ENCODE assay signal across 21 mouse cellular contexts in the genomic region with DNA sequence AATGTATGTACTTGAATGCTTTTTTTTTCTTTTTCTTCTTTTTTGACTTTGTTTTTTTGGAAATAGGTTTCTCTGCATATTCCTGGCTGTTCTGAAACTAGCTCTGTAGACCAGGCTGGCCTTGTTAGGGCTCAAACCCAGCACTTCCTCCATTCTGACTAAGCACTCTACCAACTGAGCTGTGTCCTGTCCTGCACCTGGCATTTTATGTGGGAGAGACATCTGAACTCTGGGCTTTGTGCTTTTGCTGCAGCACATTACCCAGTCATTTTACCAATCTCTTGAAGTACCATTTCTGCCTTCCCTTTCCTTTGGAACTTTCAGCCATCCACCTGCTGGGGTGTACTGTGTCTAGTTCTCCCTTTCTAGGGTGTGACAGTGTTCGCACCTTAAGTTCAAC. TPM values are rescaled to one million over a fixed set of nuclear protein-coding genes. Genes with fewer than 3 reads are reported as not detected.
DNase-seq lines count a peak whose midpoint lies in the region; ATAC-seq and TF ChIP-seq lines count a peak whose summit lies in the region.
"Had no signal": no experiment of that assay in that cellular context is flagged by ENCODE, and none has a peak within 500 bp of the region (broad histone marks: within the 10 kb centered on the region; RNA-seq: fewer than 3 reads in every experiment).

No protein-coding gene starts in this region.

- no peak overlapping the region for H3K4me3 ChIP-seq in forebrain, embryonic 16.5 days (replicated peaks; ENCODE audit: low read length)
- no peak overlapping the region for H3K4me3 ChIP-seq in forebrain, embryonic 15.5 days
- H3K4me3 ChIP-seq in intestine, embryonic 14.5 days (ENCODE audit: low read depth, low read length) = no peak overlapping the region
- H3K4me3 ChIP-seq in intestine, embryonic 16.5 days (ENCODE audit: low read length) = no peak overlapping the region
- H3K4me3 ChIP-seq in thymus, adult 2 months (ENCODE audit: control insufficient read depth, insufficient read depth, low read length) = no peak overlapping the region
- H3K4me3 ChIP-seq in left cerebral cortex, adult 2 months = no peak overlapping the region
- H3K4me3 ChIP-seq: embryonic facial prominence, embryonic 13.5 days; heart, adult 2 months; heart, embryonic 15.5 days had no signal

- H3K4me2 ChIP-seq in forebrain, embryonic 16.5 days (ENCODE audit: low read length) = no peak overlapping the region
- H3K4me2 ChIP-seq in forebrain, embryonic 15.5 days (replicated peaks) = no peak overlapping the region
- no peak overlapping the region for H3K4me2 ChIP-seq in intestine, embryonic 14.5 days (ENCODE audit: low read length)
- H3K4me2 ChIP-seq in intestine, embryonic 16.5 days (ENCODE audit: low read depth, low read length) = no peak overlapping the region
- H3K4me2 ChIP-seq: embryonic facial prominence, embryonic 13.5 days; heart, embryonic 15.5 days had no signal

- no peak for TF ChIP-seq POLR2A in thymus, adult 2 months (IDR thresholded peaks at IDR 0.05; ENCODE audit: control insufficient read depth, extremely low read depth, insufficient read depth, low read length, poor library complexity)

- intact Hi-C loops in left cerebral cortex, adult 2 months (cut with DNase I) = no loop called here

- no peak overlapping the region for H3K9ac ChIP-seq in forebrain, embryonic 16.5 days (replicated peaks; ENCODE audit: low read depth, low read length)
- H3K9ac ChIP-seq in forebrain, embryonic 15.5 days (replicated peaks) = no peak overlapping the region
- H3K9ac ChIP-seq in intestine, embryonic 14.5 days (ENCODE audit: low read length) = no peak overlapping the region
- no peak overlapping the region for H3K9ac ChIP-seq in intestine, embryonic 16.5 days (ENCODE audit: low read depth, low read length)
- H3K9ac ChIP-seq: embryonic facial prominence, embryonic 13.5 days; heart, embryonic 15.5 days; liver, postnatal 0 days had no signal

- no peak overlapping the region for H3K27ac ChIP-seq in forebrain, embryonic 16.5 days (ENCODE audit: low read length)
- H3K27ac ChIP-seq in forebrain, embryonic 15.5 days (replicated peaks) = no peak overlapping the region
- 0 out of 2 replicates have a peak overlapping the region, but pooled peaks have one; percentile 5 for H3K27ac ChIP-seq in intestine, embryonic 14.5 days (ENCODE audit: low read depth)
- no peak overlapping the region for H3K27ac ChIP-seq in intestine, embryonic 16.5 days (ENCODE audit: low read length)
- H3K27ac ChIP-seq in thymus, adult 2 months (ENCODE audit: control insufficient read depth, insufficient read depth, low read length) = peak overlapping the region; percentile 67; the same call in 1 of the 2 replicates
- H3K27ac ChIP-seq in left cerebral cortex, adult 2 months = no peak overlapping the region
- H3K27ac ChIP-seq: heart, adult 2 months; heart, embryonic 15.5 days; kidney, postnatal 0 days had no signal

- 90% methylated on average over 1 of the region's 1 CpGs for WGBS in forebrain, embryonic 16.5 days
- 76% methylated on average over 1 of the region's 1 CpGs for WGBS in forebrain, embryonic 15.5 days
- WGBS in intestine, embryonic 14.5 days = 84% methylated on average over 1 of the region's 1 CpGs
- WGBS in intestine, embryonic 16.5 days = 83% methylated on average over 1 of the region's 1 CpGs
- WGBS in thymus, adult 2 months = 73% methylated on average over 1 of the region's 1 CpGs

- H3K4me1 ChIP-seq in forebrain, embryonic 16.5 days (replicated peaks; ENCODE audit: control insufficient read depth, insufficient read depth, low read length) = peaks cover 22% of the 10 kb centered on the region
- H3K4me1 ChIP-seq in forebrain, embryonic 15.5 days = peaks cover 30% of the 10 kb centered on the region
- peaks cover 24% of the 10 kb centered on the region for H3K4me1 ChIP-seq in intestine, embryonic 14.5 days (replicated peaks; ENCODE audit: control insufficient read depth, insufficient read depth, low read length)
- peaks cover 42% of the 10 kb centered on the region for H3K4me1 ChIP-seq in intestine, embryonic 16.5 days (ENCODE audit: control insufficient read depth, insufficient read depth, low read length)
- peaks cover 18% of the 10 kb centered on the region for H3K4me1 ChIP-seq in thymus, adult 2 months (replicated peaks; ENCODE audit: control insufficient read depth, insufficient read depth, low read length)

- H3K36me3 ChIP-seq in forebrain, embryonic 16.5 days (ENCODE audit: control insufficient read depth, insufficient read depth) = no peaks in the 10 kb centered on the region
- no peaks in the 10 kb centered on the region for H3K36me3 ChIP-seq in forebrain, embryonic 15.5 days
- no peaks in the 10 kb centered on the region for H3K36me3 ChIP-seq in intestine, embryonic 14.5 days (ENCODE audit: control insufficient read depth, insufficient read depth, low read length)
- H3K36me3 ChIP-seq in intestine, embryonic 16.5 days (ENCODE audit: control insufficient read depth, insufficient read depth, low read length) = no peaks in the 10 kb centered on the region
- no peaks in the 10 kb centered on the region for H3K36me3 ChIP-seq in thymus, adult 2 months (ENCODE audit: control insufficient read depth, insufficient read depth, low read length)
- H3K36me3 ChIP-seq: embryonic facial prominence, embryonic 13.5 days; heart, embryonic 15.5 days had no signal

- TF ChIP-seq CTCF in thymus, adult 2 months (IDR thresholded peaks at IDR 0.05; ENCODE audit: borderline replicate concordance, control insufficient read depth, extremely low read depth, insufficient read depth, low read length, poor library complexity) = no peak
- no peak for TF ChIP-seq CTCF in left cerebral cortex, adult 2 months (IDR thresholded peaks at IDR 0.05)

- ATAC-seq in forebrain, embryonic 16.5 days = peak; percentile 11; the same call in 1 of the 2 replicates
- ATAC-seq in forebrain, embryonic 15.5 days (replicated peaks) = no peak
- no peak for ATAC-seq in intestine, embryonic 14.5 days (replicated peaks; ENCODE audit: low FRiP score, low TSS enrichment, low read depth)
- no peak for ATAC-seq in intestine, embryonic 16.5 days
- ATAC-seq: activated CD4-positive, CD25-positive, alpha-beta regulatory T cell, adult 4 months; CD4-positive, CD25-positive, alpha-beta regulatory T cell, adult 4 months; inflammation-experienced regulatory T-cells, adult 6 months had no signal

- H3K9me3 ChIP-seq in forebrain, embryonic 16.5 days (ENCODE audit: control insufficient read depth, low read length) = no peaks in the 10 kb centered on the region
- no peaks in the 10 kb centered on the region for H3K9me3 ChIP-seq in forebrain, embryonic 15.5 days
- no peaks in the 10 kb centered on the region for H3K9me3 ChIP-seq in intestine, embryonic 14.5 days (ENCODE audit: control insufficient read depth, low read length)
- H3K9me3 ChIP-seq in intestine, embryonic 16.5 days (ENCODE audit: control insufficient read depth, low read length) = no peaks in the 10 kb centered on the region
- H3K9me3 ChIP-seq: G1E; heart, embryonic 15.5 days had no signal

- no peaks in the 10 kb centered on the region for H3K27me3 ChIP-seq in forebrain, embryonic 16.5 days (replicated peaks; ENCODE audit: control insufficient read depth, insufficient read depth, low read length)
- no peaks in the 10 kb centered on the region for H3K27me3 ChIP-seq in forebrain, embryonic 15.5 days
- no peaks in the 10 kb centered on the region for H3K27me3 ChIP-seq in intestine, embryonic 14.5 days (replicated peaks; ENCODE audit: control insufficient read depth, insufficient read depth, low read length)
- H3K27me3 ChIP-seq in intestine, embryonic 16.5 days (replicated peaks; ENCODE audit: control insufficient read depth, insufficient read depth, low read length) = no peaks in the 10 kb centered on the region
- no peaks in the 10 kb centered on the region for H3K27me3 ChIP-seq in thymus, adult 2 months (ENCODE audit: control insufficient read depth, insufficient read depth, low read length)
- H3K27me3 ChIP-seq: embryonic facial prominence, embryonic 13.5 days; heart, embryonic 15.5 days had no signal

- DNase-seq in intestine, embryonic 14.5 days (ENCODE audit: low spot score) = no peak
- no peak for DNase-seq in thymus, adult 2 months
- DNase-seq in thymus, postnatal 25 days = no peak
- DNase-seq in adrenal gland, postnatal 25 days = no peak
- DNase-seq in left cerebral cortex, adult 2 months (ENCODE audit: extremely low spot score in 1 of 2, low spot score in 2 of 2) = no peak
- DNase-seq: adrenal gland, postnatal 10 days; gastrocnemius, postnatal 14 days; heart, adult 2 months; liver, postnatal 0 days; right cerebral cortex, postnatal 14 days; spleen, adult 18-20 months had no signal

RNA-seq across cellular contexts. Expression of a gene that starts 7.4 kb away (rescaled TPM):
- 47.2 and 48.5 TPM in 2 replicates for polyA plus RNA-seq in forebrain, embryonic 16.5 days (2015; fragmentation: Nextera tagmentation; extraction: Ambion mirVana)
- 56.3 and 59.8 TPM in 2 replicates for polyA plus RNA-seq in forebrain, embryonic 15.5 days (2015; fragmentation: Nextera tagmentation; extraction: Ambion mirVana)
- 57.8 and 58.1 TPM in 2 replicates for polyA plus RNA-seq in intestine, embryonic 14.5 days (2014; fragmentation: Nextera tagmentation; extraction: Ambion mirVana)
- 26.6 and 29.5 TPM in 2 replicates for polyA plus RNA-seq in intestine, embryonic 16.5 days (2015; fragmentation: Nextera tagmentation; extraction: Ambion mirVana)
- 29.7 and 39.4 TPM in 2 replicates for polyA plus RNA-seq in thymus, adult 2 months (2012; rRNA removed)
- 118 and 122 TPM in 2 replicates for total RNA-seq in adrenal gland, postnatal 25 days (2021)
- total RNA-seq in left cerebral cortex, adult 2 months (2021) = 100 to 1,000 TPM in 1 of 2 experiments, 10 to 100 TPM in 1; 96.1 to 104 TPM

Comparison
In these comparisons a context has a peak if more than half of its experiments do, and no peak if none do; other contexts are left out.
1. H3K27ac ChIP-seq: peak in intestine, embryonic 14.5 days (single experiment) and thymus, adult 2 months (single experiment); none in forebrain, embryonic 16.5 days (single experiment), forebrain, embryonic 15.5 days (single experiment), intestine, embryonic 16.5 days (single experiment) and left cerebral cortex, adult 2 months (single experiment).